Mouse (Mus musculus): Measurements from ENCODE around the gene Tmc8. TPM values are rescaled to one million over a fixed set of nuclear protein-coding genes. Genes with fewer than 3 reads are reported as not detected.

Tmc8 gene
- under 1 TPM; 0.38 to 0.89 (median 0.43) TPM for total RNA-seq (2022)

DNA sequence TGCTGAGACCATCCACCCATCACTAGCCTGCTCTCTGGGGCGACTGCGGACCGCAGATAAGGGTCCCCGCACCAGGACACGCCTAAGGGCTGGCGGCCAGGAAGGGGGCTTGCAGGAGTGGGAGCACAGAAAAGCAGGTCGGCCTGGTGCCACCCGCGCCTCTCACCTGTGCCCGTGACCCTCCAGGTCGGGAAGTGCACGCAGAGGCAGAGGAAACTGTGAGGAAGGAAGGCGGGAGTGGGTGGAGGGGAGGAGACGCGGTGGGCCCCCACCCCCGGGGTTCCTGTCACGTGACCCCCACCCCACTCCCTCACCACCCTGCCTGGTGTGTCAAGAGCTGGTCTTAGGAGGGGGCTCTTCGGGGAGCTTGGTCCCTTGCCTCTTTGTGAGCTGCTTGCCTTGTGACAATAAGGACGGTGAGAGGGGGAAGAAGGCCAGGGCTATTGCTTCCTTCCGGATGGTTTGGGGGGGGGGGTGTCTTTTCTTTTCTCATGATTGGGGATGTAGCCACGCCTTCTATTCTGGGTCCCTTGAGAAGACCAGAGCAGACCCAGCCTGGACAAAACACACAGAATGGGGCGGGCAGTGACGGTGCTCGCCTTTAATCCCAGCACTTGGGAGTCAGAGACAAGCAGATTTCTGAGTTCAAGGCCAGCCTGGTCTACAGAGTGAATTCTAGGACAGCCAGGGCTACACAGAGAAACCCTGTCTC, at the start of gene Tmc8, which contains the start of gene Tmc6:
Gene Tmc8 (plus strand): TSS at position 84 of the 712 bp plus-strand sequence.
Gene Tmc6 (minus strand): TSS at position 206 of the 712 bp plus-strand sequence.
- no peak for DNase-seq (ENCODE audit: low spot score in 2 of 2)

DNA sequence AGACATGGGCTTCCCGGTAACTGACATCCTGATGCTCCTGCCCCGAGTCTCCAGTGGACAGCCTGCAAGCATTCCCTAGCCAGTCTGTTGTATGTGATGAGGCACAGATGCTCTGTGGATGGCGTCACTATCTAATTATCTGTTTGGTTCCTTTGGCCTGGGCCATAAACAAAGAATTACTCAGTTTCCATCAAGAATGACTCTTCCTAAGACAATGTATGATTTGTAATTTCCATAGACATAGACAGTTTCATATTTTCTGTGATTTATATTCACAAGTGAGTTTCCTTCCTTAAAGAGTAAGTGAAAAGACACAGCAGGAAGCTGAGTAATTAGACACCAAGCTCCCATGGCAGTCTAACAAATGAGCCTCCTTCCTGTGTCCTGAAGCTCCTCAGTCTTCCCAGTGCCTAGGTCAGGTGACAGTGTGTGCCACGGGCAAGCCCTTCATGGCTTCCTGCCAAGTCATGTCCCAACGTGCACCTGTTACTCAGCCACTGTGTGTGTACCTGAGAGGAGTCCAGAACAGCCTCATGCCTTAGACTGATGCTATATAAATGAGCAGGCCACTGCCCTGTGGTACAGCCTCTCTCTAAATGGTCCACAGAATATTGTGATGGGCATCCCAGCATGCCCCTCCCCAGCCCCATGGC, 45.7 kb upstream of the Tmc8 start:
- DNase-seq (ENCODE audit: low spot score in 2 of 2): no peak

DNA sequence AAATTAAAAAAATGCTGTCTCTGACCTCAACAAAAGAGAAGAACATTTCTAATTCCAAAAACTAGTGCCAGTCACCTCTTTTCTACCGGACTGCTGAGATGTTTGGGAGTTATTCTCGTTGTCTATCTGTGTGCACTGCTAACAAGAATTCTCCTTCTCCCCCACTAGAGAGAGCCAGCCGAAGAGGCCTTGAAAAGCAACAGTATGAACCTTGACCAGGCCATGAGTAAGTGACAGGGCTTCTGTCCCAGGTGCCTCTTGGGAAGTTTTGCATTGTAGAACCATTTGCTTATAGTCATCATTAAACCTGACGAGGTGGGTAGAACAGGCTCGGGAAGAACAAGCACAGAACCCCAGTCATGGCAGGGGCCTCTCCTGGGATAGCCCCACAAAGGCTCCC, 43.8 kb upstream of the Tmc8 start:
- DNase-seq (ENCODE audit: low spot score in 2 of 2): no peak

DNA sequence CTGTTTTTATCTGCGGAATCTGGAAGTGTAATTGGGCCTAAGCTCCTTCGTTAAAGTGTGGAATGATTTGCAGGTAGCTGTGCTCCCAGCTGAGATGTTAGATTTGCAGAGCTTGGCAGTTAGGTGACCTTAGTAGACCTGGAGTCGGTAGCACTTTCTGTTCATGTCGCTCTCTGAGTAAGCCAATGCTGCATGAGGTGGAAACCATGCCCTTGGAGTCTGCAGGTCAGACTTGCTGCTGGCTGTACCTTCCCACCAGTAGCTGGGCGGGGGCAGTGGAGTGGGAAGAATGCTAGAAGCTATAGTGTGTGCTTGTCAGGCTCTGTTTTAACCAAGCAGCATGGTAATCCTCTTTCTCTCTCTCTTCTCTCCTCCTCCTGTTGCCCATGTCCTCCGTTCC, 40.7 kb upstream of the Tmc8 start:
- DNase-seq (ENCODE audit: low spot score in 2 of 2): no peak

DNA sequence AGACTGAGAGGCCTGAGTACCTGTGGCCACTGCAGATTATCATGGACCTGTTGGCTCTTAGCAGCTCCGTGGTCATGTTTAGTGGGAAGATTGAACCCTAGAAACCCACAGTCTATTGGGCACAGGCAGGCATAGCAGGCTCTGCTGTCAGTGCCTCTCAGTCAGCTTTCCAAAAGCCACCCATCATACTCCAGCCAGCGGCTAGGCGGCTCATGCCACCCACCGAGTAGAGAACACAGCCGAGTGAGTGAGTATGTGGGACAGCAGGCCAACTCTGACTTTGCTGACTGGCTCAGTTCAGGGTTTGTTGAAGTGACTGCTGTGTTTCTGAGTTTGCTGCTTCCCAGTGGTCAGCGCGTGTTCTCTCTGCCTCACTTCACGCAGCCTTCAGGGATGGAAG, 39.6 kb upstream of the Tmc8 start:
- no peak for DNase-seq (ENCODE audit: low spot score in 2 of 2)

DNA sequence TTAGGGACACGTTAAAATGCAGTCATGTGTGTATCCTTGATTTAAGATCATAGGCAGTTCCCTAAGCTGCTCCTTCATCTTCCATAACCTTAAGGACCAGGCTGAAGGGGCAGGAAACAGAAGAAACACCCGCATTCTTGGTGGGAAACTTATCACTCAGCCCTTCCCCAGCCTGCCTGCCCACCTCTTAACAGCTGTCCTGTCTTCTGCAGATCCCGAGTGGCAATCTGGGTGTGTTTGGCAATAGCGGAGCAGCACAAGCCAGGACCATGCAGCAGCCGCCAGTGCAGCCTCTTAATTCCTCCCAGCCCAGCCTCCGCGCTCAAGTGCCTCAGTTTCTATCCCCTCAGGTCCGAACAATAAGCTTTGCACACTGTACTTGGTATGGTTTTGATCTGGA, 39.2 kb upstream of the Tmc8 start:
- no peak for DNase-seq (ENCODE audit: low spot score in 2 of 2)

DNA sequence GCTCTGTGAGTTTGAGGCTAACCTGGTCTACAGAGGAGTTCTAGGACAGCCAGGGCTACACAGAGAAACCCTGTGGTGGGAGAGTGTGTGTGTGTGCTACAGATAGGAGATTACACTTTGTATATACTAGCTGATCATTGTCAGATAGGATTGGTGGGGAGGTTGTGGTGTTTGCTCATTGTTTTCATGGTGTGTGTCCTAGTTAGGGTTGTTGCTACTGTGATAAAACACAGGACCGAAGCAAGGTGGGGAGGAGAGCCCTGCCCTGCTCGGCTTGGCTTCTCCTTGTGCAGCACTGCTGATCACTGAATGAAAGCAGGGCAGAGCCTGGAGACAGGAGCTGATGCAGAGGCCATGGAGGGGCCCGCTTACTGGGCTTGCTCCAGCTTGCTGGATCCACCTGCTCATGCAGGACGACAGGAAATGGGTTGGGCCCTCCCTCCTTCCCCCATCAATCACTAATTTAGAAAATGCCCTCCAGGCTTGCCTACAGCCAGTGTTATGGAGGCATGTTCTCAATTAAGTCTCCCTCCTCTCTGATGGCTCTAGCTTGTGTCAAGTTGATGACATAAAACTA, 38.3 kb upstream of the Tmc8 start:
- no peak for DNase-seq (ENCODE audit: low spot score in 2 of 2)

DNA sequence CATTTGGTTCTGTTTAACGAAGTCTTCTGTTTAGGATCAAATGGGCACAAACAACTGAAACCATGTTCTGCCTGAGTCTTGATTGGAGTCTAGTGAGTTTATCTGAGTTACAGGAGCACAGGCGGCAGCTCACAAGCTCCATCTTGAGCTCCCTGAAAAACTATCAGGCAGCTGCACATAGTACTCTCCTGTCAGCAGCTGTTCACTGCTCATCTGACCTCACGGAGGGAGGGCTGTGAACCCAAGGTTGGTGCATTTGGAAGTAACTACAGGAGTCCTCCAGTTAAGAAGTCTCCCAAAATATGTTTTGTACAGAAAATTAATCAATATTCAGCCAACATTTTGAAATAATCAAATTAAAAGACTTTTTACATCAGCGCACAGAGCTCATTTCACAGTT, 33.2 kb upstream of the Tmc8 start:
- DNase-seq (ENCODE audit: low spot score in 2 of 2): no peak

DNA sequence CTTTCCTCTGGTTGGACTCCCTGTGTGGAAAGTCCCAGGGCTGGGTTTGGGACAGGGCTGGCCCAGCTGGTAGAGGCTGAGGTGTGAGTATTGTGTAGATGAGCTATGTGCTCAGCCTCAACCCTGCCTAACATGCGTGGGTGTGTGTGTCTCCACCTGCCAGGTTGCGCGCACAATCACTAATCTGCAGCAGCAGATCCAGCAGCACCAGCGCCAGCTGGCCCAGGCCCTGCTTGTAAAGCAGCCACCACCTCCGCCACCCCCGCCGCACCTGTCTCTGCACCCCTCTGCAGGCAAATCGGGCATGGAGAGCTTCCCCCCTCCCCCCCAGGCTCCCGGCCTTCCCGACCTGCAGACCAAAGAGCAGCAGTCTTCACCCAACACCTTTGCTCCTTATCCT, 32.5 kb upstream of the Tmc8 start:
- peak in 1 of 2 experiments; percentile 38 for DNase-seq (ENCODE audit: low spot score in 2 of 2)

DNA sequence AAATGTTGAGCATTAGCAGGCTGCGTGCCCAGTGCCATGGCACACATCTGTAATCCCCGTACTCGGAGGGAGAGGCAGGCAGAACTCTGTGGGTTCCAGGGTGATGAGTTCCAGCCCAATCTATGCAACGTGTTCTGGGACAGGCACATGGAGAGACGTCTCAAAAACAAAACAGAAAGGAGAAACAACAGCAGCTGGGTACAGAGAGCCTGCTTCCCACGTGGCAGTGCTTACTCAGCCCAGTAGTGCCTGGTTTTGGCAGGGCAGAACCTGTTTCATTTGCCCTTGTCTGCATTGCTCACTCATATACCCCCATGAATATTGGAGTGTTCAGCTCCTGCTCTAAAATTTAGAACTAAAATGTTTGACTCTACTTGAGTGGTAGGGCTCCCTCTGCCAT, 30.3 kb upstream of the Tmc8 start:
- DNase-seq (ENCODE audit: low spot score in 2 of 2): no peak

DNA sequence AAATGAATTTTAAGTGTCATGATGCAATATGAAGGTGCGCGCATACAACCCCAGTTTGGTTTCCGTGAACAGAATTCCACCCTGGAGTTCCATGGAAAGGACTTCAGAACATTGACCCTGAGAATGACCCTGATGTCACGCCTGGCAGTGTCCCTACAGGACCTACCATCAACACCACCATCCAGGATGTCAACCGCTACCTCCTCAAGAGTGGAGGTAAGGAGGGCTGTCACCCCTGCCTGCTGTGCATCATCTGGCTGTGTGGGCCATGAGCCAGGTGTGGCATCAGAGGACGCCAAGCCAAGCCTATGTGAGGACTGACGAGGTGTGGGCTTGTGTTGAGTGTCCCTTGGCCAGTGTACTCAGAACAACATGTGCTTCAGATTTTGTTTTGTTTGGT, 26.0 kb upstream of the Tmc8 start:
- no peak for DNase-seq (ENCODE audit: low spot score in 2 of 2)

DNA sequence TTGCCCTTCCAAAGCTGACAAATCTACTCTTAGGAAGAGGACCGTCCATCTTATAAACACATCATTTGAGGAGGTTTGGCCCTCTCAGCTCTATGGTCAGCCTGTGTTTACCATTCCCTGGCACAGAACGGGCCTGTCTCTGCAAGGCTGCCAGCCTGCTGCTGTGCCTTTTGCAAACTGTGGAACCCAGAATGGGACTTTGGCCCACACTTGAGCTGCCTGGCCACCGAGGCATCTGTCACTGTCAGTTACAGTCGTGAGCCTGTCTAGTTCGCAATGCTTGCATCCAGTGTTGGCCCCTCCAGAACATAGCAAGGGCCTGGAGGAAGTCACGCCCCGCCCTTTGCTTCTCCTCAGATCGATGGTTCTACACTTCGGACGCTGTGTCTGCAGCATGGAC, 22.6 kb upstream of the Tmc8 start:
- DNase-seq (ENCODE audit: low spot score in 2 of 2): peak in 1 of 2 experiments; percentile 45

DNA sequence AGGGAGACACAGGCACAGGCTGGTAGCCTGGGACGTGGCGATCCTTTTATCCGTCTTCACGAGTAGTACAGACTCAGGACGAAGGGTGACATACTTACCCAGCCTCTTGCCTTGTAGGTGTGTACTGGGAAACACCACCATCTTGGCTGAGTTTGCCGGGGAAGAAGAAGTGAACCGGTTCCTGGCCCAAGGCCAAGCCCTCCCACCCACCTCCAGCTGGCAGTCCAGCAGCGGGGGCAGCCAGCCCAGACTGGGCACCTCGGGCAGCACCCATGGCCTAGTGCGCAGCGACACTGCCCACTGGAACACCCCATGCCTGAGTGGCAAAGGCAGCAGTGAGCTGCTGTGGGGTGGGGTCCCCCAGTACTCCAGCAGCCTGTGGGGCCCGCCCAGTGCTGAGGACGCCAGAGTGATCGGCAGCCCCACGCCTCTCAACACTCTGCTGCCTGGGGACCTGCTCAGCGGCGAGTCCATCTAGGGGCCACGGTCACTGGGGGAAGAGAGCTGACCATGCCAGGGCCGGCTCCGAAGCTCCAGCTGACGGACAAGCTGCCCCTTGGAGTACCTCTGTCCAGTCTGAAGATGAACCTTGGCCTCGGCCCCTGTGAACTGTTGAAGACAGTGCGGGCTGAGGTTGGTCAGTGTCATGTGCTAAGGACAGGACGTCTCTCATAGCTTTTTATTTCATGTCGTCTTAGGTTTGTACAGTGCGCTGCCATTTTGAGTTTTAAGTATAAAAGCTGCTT, 21.3 kb upstream of the Tmc8 start:
- no peak for DNase-seq (ENCODE audit: low spot score in 2 of 2)

DNA sequence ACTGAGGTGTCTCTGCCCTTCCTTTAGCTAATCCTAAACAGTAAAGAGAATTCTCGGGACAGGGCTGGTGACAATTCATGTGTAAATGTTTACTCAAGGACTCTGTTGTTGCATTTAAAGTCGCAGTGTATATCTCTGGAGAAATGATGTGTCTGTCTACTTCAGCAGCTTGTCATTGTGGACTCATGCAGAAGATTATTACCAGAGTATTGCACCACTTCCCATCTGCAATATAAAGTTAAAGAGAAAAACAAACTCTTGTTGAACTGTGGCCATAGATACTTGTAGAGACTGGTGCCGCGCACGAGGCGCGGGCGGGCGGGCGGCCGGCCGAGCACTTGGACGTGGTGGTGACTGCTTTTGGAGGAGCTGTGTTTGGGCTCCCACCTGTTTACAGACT, 20.1 kb upstream of the Tmc8 start:
- no peak for DNase-seq (ENCODE audit: low spot score in 2 of 2)

DNA sequence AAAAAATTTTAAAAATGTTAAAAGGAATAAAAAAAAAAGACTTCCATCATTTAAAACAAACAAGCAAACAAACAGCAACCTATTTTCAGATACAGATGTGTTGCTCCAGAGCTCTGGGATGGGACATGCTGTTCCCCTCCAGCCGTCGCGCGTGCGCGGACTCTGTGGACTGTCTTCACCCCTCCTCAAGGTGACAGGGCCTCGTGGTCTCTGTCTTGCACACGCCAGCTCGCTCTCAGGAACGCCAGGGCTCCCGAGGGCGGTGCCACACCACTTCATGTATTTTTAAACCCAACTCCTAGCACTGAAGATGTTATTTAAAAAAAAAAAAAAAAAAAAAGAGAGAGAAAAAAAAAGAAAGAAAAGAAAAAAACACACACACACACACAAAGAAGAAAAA, 19.6 kb upstream of the Tmc8 start:
- DNase-seq (ENCODE audit: low spot score in 2 of 2): no peak

DNA sequence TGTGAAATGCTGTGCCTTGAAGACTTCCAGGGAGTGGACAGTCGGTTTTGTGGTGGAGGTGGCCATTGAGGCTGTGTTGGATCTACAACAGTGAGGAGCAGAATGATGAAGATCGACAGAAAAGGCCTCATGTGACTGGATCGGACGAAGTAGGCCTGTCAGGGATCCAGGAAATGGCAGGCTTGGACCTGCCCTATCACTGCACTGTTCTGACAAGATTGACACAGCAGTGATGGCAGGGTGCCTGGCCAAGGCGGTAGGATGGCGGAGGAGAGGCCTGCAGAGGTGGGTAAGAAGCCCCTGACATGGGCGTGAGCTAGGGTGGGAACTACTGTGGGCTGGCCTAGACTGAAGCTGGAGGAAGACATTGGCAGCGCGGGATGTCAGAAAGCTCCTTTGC, 17.6 kb upstream of the Tmc8 start:
- DNase-seq (ENCODE audit: low spot score in 2 of 2): no peak

DNA sequence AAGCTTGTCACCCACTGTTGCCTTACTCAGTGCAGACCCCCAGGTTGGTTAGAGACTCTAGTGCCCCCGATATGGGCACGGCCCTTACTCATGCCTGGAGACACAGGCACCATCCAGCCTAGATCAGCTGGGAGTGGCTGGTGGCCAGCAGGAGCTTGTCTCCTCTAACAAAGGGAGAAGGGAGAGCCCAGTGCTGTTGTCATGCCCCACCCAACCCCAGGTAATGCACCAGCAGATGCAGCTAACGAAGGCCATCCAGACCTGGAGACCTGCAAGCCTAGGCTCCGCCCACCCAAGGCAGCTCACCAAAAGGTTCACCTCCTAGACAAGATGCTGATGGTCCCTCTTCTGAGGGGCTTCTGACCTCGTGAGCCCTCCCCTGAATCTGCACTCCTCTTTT, 16.5 kb upstream of the Tmc8 start:
- DNase-seq (ENCODE audit: low spot score in 2 of 2): no peak

DNA sequence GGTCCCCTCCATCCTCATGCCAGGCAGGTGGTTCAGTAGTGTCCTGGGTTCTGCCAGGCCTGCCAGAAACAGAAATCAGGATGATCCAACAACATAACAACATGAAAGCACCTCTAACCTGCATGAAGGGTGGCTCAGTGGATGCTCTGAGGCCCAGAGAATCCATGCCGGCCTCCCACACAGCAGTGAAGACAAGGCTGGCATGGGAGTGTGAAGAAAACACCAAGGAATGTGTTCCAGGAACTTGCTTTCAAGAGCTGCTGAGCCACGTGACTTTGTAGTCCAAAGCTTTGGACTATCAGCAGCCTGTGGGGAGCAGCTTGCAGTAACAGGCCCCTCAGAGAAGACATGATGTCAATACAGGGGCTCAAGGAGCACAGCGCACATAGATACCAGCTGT, 15.6 kb upstream of the Tmc8 start:
- DNase-seq (ENCODE audit: low spot score in 2 of 2): no peak

DNA sequence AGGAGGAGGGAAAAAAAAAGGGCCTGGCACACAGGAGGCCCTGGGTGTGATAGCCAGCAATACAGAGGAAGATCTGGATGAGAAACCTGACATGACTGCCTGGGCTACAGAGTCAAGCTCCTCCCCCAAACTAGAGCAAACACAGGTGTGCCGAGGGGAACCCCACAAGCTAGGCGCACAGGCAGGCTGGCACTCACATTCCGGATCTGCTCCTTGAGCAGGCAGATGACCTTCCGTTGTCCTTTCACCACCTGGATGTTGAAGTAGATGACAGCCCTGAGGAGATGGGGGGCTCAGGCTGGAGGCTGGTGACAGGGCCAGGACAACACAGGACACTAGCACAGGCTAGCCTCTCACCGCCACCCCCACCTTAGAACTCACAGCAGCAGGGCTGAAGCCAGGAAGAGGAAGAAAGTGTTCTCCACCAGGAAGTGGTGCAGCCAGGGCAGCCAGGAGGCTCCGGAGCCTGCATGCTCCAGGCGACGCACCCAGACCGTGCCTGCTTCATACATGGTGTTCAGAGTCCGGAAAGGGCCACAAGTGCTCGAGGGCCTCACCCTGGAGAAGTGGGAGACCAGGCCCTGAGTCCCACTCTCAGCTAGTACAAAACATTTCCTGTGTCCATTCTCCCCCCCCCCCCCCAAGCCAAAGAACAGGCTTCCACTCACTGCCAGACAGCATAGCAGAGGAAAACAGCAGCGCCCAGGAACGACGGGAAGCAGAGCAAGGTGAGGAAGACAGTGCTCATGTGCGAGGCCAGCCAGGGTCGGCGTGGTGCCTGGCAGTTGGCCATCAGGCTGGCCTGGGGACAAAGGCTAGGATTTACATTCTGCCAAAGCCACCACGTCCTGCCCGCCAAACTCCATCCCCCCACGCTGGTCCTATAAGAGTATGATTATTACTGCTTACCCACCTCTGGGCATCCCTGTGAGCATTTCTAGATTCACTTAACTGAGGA, 12.9 kb upstream of the Tmc8 start:
- DNase-seq (ENCODE audit: low spot score in 2 of 2): no peak

DNA sequence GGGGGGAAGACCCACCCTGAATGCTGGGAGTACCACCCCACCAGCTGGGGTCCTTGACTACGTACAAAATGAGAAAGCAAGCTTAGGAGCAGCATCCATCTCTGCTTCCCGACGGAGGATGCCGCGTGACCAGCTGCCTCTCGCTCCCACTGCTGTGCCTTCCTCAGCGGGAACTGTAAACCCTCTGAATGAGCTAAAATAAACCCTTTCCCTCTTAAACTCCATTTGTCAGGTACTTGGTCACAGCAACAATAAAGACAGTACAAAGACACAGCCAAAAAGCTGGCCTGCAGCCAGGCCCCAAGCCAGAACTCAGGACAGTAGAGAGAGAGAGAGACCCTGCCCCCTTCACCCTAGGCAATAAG, 12.2 kb upstream of the Tmc8 start:
- no peak for DNase-seq (ENCODE audit: low spot score in 2 of 2)

DNA sequence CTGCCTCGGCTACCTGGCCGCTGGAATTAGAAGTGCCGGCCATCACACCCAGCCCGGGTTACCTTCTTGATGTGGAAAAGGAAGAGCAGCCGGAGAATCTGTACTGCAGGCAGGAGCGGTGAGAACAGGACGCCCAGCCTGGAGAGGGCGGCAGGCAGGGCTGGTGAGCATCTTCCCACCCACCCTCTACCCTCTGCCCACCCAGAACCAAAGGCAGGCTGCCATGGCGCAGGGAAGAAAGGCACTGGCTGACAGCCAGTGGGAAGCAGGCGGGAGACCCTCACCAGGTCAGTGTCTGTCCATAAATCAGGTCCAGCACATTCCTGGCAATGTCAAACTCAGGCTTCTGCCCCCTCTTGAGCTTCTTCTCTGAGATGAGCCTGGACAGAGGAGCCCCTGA, 11.5 kb upstream of the Tmc8 start:
- DNase-seq (ENCODE audit: low spot score in 2 of 2): no peak
